Mouse (Mus musculus) testis, adult 2 months (tissue): ENCODE results near the gene Apbb1ip.

ENCODE experiments used
- CTCF ChIP-seq: fragments of 200-500 bp; IDR thresholded peaks from 2 replicates; pipeline ENCODE4 v1.5.1; 2012; ENCODE audit warnings: low read depth, mild to moderate bottlenecking, inconsistent platforms, low read length, moderate library complexity; ENCODE audit not compliant: control insufficient read depth, insufficient read depth, insufficient replicate concordance
- POLR2A ChIP-seq: fragments of 200-500 bp; IDR thresholded peaks from 2 replicates; pipeline ENCODE4 v1.6.1; 2012; ENCODE audit warnings: low read depth, mild to moderate bottlenecking, inconsistent platforms, low read length, moderate library complexity; ENCODE audit not compliant: control insufficient read depth

DNA sequence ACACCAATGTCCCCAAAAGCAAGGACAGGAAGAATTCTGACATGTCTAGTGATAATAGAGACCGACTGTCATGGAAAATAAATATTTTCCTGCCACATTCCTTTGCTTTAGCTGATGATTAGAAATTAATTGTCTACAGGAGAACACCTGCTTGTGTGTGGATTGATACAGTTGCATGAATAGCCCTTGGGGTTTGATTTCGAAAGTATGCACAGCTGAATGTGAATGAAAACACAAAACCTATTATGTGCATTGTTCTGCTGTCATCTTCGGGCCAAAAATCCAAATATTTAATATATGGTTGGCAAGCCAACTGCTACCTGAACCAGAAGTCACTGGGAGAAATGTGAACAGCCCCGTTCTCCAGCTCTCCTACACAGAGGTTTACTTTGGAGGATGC lies 78.0 kb downstream of the Apbb1ip start:
- TF ChIP-seq POLR2A (no peak), CTCF (no peak)
